Mouse (Mus musculus) heart, postnatal 0 days (tissue): ENCODE results near the gene Aamp. TPM values are rescaled to one million over a fixed set of nuclear protein-coding genes. Genes with fewer than 3 reads are reported as not detected.
A peak's percentile ranks its signal among the peaks of the same experiment; 100 is the strongest.

Experiments used
- ATAC-seq: fragments of 200-750 bp; cut with Nextera tagmentation; 2 replicates; pipeline ENCODE4 v1.8.0; 2017; ENCODE audit warnings: low read depth, moderate number of reproducible peaks, moderate library complexity; ENCODE audit not compliant: insufficient read depth
- DNase-seq: peaks from one replicate; pipeline ENCODE4 v3.0.0-alpha.2; 2016; ENCODE audit warnings: low spot score
- H3K27ac ChIP-seq: fragments of 300-500 bp; sonication (generic); 2 replicates; pipeline ENCODE4 v1.5.1; 2014; ENCODE audit warnings: low read depth, mild to moderate bottlenecking
- H3K27me3 ChIP-seq: fragments of 300-500 bp; sonication (generic); 2 replicates; pipeline ENCODE4 v1.6.1; 2014; ENCODE audit warnings: low read length, mixed read lengths; ENCODE audit not compliant: control insufficient read depth, insufficient read depth
- H3K36me3 ChIP-seq: fragments of 300-500 bp; sonication (generic); replicated peaks from 2 replicates; pipeline ENCODE4 v1.6.1; 2014; ENCODE audit warnings: low read length, mixed read lengths; ENCODE audit not compliant: control insufficient read depth, insufficient read depth
- H3K4me1 ChIP-seq: fragments of 300-500 bp; sonication (generic); 2 replicates; pipeline ENCODE4 v1.6.1; 2014; ENCODE audit warnings: antibody characterized with exemption; ENCODE audit not compliant: control insufficient read depth, insufficient read depth
- H3K4me2 ChIP-seq: fragments of 300-500 bp; sonication (generic); 2 replicates; pipeline ENCODE4 v1.6.1; 2014; ENCODE audit warnings: low read depth, mild to moderate bottlenecking, low read length, moderate library complexity
- H3K4me3 ChIP-seq: fragments of 300-500 bp; sonication (generic); 2 replicates; pipeline ENCODE4 v1.5.1; 2014; ENCODE audit warnings: low read depth, low read length
- H3K9ac ChIP-seq: fragments of 300-500 bp; sonication (generic); replicated peaks from 2 replicates; pipeline ENCODE4 v1.6.1; 2014; ENCODE audit warnings: low read depth, low read length, mixed read lengths
- H3K9me3 ChIP-seq: fragments of 300-500 bp; sonication (generic); replicated peaks from 2 replicates; pipeline ENCODE4 v1.6.1; 2016; ENCODE audit warnings: low read length; ENCODE audit not compliant: control insufficient read depth
- CTCF ChIP-seq: IDR thresholded peaks from 2 replicates; pipeline ENCODE4 v1.5.1; 2016; ENCODE audit warnings: antibody characterized with exemption, control low read depth, low read depth
- EP300 ChIP-seq: IDR thresholded peaks from 2 replicates; pipeline ENCODE4 v1.6.1; 2016; ENCODE audit warnings: antibody characterized with exemption, low read depth
- WGBS: fragments of 180-500 bp; shearing (Covaris S2); extraction: QIAGEN DNeasy Blood & Tissue Kit; methylation state at CpG from one replicate; pipeline ENCODE4 v1.1.7; 2014; 5-methylcytosine and 5-hydroxymethylcytosine counted together
- polyA plus RNA-seq: library from polyadenylated mRNA; unstranded; fragments of >200 nt; fragmentation: Nextera tagmentation; extraction: Ambion mirVana; gene quantifications from 2 replicates; pipeline ENCODE4 v1.2.1, GENCODE M21; 2015
- total RNA-seq: library from RNA; depleted of rRNA; stranded (reverse); fragments of >200 nt; gene quantifications from 2 replicates; pipeline ENCODE4 v1.2.3, GENCODE M21; 2014; ENCODE audit warnings: low replicate concordance

Gene Aamp
- total and polyA plus RNA-seq, 2 experiments from 2014 or later = 146 to 165 TPM

DNA sequence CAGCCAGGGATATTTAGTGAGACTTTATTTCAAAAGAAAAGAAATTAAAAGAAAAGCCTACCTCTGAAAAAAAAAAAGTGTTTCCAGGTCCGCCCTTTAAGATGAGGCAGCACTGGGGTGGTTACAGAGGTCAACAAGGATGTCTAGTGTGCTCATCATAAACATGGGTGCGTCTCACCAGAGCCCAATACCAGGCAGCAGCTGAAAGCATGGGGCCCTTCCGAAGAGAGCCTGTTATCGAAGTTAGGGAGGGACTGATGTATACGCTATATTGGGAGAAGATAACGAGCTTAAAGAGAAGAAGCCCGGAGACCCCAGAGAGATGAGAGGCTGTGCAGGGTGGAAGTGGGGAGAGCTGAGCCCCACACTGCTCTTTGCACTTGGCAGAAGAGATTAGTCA is 45.4 kb downstream of the Aamp start:
- Histone ChIP-seq H3K27me3 (no peaks in the 10 kb centered on the region), H3K4me3 (peak overlapping the region; percentile 95), H3K9ac (peak overlapping the region; percentile 42; the same call in 1 of the 2 replicates), H3K4me1 (peaks cover 49% of the 10 kb centered on the region), H3K9me3 (no peaks in the 10 kb centered on the region), H3K27ac (peak overlapping the region; percentile 85), H3K4me2 (peak overlapping the region; percentile 77), H3K36me3 (no peaks in the 10 kb centered on the region)
- WGBS = 7% methylated on average over 7 of the region's 7 CpGs
- TF ChIP-seq CTCF (no peak), EP300 (no peak)
- DNase-seq = peak; percentile 13
- no peak for ATAC-seq

DNA sequence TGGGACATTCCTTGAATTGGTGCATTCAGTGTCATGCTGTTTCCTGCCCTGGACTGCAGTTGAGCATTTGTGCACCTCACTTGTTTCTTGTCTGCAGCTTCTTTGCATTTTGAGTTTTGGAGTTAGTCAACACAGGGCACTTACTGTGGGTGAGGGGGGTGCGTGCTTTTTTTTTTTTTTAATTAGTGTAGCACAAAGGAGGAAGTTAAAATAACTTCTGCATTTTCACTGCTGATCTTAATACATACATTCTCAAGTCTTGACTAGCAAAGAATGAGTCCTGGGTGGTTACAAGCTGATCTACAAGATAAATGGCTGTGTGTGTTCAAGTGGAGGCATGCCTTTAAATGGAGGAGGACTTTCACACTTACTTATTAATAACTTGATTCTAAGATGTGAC is 46.4 kb downstream of the Aamp start:
- WGBS = 45% methylated on average over 1 of the region's 1 CpGs
- H3K4me1 ChIP-seq = peaks cover 42% of the 10 kb centered on the region
- DNase-seq (peak; percentile 19), ATAC-seq (no peak)
- H3K27ac ChIP-seq = no peak overlapping the region
- H3K4me2 ChIP-seq = peak overlapping the region; percentile 77
- no peaks in the 10 kb centered on the region for H3K36me3 ChIP-seq
- no peaks in the 10 kb centered on the region for H3K9me3 ChIP-seq
- no peak for TF ChIP-seq CTCF
- no peak for TF ChIP-seq EP300
- peak overlapping the region; percentile 95 for H3K4me3 ChIP-seq
- no peaks in the 10 kb centered on the region for H3K27me3 ChIP-seq
- H3K9ac ChIP-seq = peak overlapping the region; percentile 98; the same call in 1 of the 2 replicates

DNA sequence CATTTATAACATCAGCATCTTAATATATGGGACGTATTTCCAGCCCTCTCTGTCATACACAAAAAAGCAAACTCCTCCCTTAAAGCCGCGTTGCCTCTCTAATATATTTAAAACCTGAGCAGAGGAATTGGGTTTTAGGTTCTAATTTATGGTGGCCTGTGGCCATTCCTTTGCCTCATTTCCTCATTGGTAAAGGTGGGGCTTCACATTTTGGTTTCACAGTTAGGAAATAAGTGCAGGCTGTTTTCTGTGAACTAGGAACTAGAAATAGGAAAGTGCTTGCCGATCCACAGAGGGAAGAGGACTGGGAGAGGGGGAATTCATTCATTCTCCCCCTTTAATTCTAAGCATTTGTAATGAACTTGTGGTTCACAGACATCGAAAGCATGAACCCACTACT is 46.9 kb downstream of the Aamp start:
- Histone ChIP-seq H3K4me2 (peak overlapping the region; percentile 77), H3K9ac (peak overlapping the region; percentile 98), H3K27ac (peak overlapping the region; percentile 98; the same call in 1 of the 2 replicates), H3K4me3 (peak overlapping the region; percentile 95), H3K4me1 (peaks cover 40% of the 10 kb centered on the region), H3K27me3 (no peaks in the 10 kb centered on the region), H3K9me3 (no peaks in the 10 kb centered on the region), H3K36me3 (no peaks in the 10 kb centered on the region)
- TF ChIP-seq CTCF = no peak
- 10% methylated on average over 5 of the region's 5 CpGs for WGBS
- ATAC-seq (no peak), DNase-seq (no peak)

DNA sequence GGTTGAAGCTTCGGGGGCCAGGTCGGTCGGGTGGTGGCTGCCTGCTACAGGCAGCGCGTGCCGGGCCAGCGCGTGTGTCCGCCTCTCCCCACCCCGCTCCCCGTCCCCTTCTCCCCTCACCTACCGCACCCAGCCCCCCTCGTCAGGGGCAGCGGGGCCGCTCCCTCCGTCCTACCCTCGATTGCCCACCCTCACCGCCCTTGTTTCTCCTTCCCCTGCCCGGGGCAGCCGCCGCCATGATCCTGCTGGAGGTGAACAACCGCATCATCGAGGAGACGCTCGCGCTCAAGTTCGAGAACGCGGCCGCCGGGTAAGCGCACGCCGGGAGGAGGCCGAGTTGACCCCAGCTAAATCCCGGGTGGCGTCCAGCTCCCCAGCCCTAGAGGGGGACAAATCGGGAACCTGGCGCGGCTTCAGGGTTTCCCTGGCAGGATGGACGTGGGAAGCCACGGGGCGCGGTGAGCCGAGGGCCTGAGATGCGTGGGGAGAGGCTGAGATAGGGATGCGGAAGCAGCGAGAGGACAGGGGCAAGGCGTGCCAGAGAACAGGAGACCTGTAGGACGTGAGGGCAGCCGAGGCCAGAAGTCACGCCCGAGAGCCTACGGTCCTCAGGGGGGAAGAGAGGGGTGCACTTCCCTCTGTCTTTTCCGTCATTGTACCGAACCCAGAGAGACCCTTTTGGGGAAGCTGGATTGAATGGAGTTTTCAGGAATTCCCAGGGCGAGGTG is 47.8 kb downstream of the Aamp start:
- ATAC-seq (peak; percentile 29), DNase-seq (peak; percentile 59)
- H3K4me2 ChIP-seq = peak overlapping the region; percentile 77
- H3K9ac ChIP-seq = peak overlapping the region; percentile 98
- H3K36me3 ChIP-seq = no peaks in the 10 kb centered on the region
- H3K27ac ChIP-seq = peak overlapping the region; percentile 98
- peak overlapping the region; percentile 95 for H3K4me3 ChIP-seq
- TF ChIP-seq CTCF = no peak
- no peak; the same call in 1 of the 2 replicates for TF ChIP-seq EP300
- whole genome bisulfite sequencing = under 1% methylated on average over 37 of the region's 57 CpGs
- H3K27me3 ChIP-seq = no peaks in the 10 kb centered on the region
- H3K9me3 ChIP-seq = no peaks in the 10 kb centered on the region
- peaks cover 40% of the 10 kb centered on the region for H3K4me1 ChIP-seq

DNA sequence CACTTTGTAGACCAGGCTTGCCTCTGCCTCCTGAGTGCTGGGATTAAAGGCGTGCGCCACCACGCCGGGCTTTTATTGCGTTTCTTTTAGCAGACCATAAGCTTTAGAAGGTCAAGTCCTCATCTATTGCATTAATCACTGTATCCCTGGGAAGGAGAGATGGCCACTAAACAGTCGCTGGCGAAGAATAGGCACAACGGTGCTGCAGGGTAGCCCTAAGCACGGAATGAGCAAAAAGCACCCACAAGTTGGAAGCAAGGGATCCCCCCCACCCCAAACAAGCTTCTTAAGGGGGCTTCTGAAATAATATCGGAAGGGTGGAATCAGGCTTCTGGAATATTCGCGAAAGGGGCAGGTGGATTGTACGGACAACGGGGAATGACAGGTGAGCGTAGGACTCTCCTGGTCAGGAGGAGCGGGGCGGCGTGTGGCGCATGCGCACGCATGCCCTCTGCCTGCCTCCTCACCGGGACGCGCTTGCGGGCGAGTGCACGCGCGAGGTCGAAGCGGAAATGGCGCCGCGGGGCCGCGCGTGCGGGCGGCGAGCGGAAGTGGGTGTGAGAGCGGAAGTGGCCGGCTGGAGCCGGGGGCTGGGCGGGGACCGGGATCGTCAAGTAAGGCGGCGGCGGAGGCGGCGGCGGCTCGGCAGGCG is 48.5 kb downstream of the Aamp start, which contains the start of gene Arpc2:
TSS of gene Arpc2 (plus strand) at position 147 of the 652 bp plus-strand sequence.
- H3K4me1 ChIP-seq = peaks cover 34% of the 10 kb centered on the region
- H3K4me2 ChIP-seq = peak within 1 kb of the TSS; percentile 77
- no peaks in the 10 kb centered on the region for H3K9me3 ChIP-seq
- no peaks in the 10 kb centered on the region for H3K36me3 ChIP-seq
- 2% methylated on average over 42 of the region's 55 CpGs for WGBS
- TF ChIP-seq EP300 (peak; percentile 18; the same call in 1 of the 2 replicates), CTCF (no peak)
- H3K27ac ChIP-seq = peak within 1 kb of the TSS; percentile 98
- H3K4me3 ChIP-seq = peak within 1 kb of the TSS; percentile 95
- H3K9ac ChIP-seq = peak within 1 kb of the TSS; percentile 98
- no peaks in the 10 kb centered on the region for H3K27me3 ChIP-seq
- DNase-seq (peak; percentile 97), ATAC-seq (peak; percentile 94)
